Mouse (Mus musculus): ENCODE results near the gene Klk1b4. TPM values are rescaled to one million over a fixed set of nuclear protein-coding genes. Genes with fewer than 3 reads are reported as not detected.
"Not testable (repeated sequence)": the region's sequence is repeated elsewhere in the genome, so short reads cannot be mapped to it uniquely, and the experiment has no call there.

Gene Klk1b4
- total and polyA plus RNA-seq, 2 experiments from 2014 or later: not detected

GRCm38 (mm10) chr7:44208307-44208706, 1.1 kb downstream of the Klk1b4 start:
- no peak overlapping the region for H3K27ac ChIP-seq (ENCODE audit: low read depth)
- DNase-seq (ENCODE audit: low spot score) (no peak), ATAC-seq (ENCODE audit: insufficient read depth, low read depth) (no peak)
- 72% methylated on average over 3 of the region's 3 CpGs for WGBS
- H3K9ac ChIP-seq (replicated peaks; ENCODE audit: low read depth, low read length): no peak overlapping the region
- no peaks in the 10 kb centered on the region for H3K9me3 ChIP-seq (replicated peaks; ENCODE audit: control insufficient read depth, low read length)
- TF ChIP-seq EP300 (IDR thresholded peaks at IDR 0.05; ENCODE audit: low read depth): no peak
- no peak for TF ChIP-seq CTCF (IDR thresholded peaks at IDR 0.05; ENCODE audit: low read depth)
- H3K36me3 ChIP-seq (replicated peaks; ENCODE audit: control insufficient read depth, insufficient read depth, low read length): no peaks in the 10 kb centered on the region
- no peaks in the 10 kb centered on the region for H3K4me1 ChIP-seq (ENCODE audit: control insufficient read depth, insufficient read depth)
- no peak overlapping the region for H3K4me2 ChIP-seq (ENCODE audit: low read depth, low read length)
- 0 out of 2 replicates have a peak, but pooled peaks cover 3% of the 10 kb centered on the region for H3K27me3 ChIP-seq (ENCODE audit: control insufficient read depth, insufficient read depth, low read length)
- no peak overlapping the region for H3K4me3 ChIP-seq (ENCODE audit: low read depth, low read length)

- Histone ChIP-seq H3K4me1 (ENCODE audit: control insufficient read depth, insufficient read depth) (no peaks in the 10 kb centered on the region), H3K9me3 (replicated peaks; ENCODE audit: control insufficient read depth, low read length) (no peaks in the 10 kb centered on the region), H3K4me2 (ENCODE audit: low read depth, low read length) (no peak within 1 kb of the TSS), H3K9ac (replicated peaks; ENCODE audit: low read depth, low read length) (no peak within 1 kb of the TSS), H3K27me3 (ENCODE audit: control insufficient read depth, insufficient read depth, low read length) (no peaks in the 10 kb centered on the region), H3K36me3 (replicated peaks; ENCODE audit: control insufficient read depth, insufficient read depth, low read length) (no peaks in the 10 kb centered on the region), H3K27ac (ENCODE audit: low read depth) (no peak within 1 kb of the TSS), H3K4me3 (ENCODE audit: low read depth, low read length) (no peak within 1 kb of the TSS)
- TF ChIP-seq EP300 (IDR thresholded peaks at IDR 0.05; ENCODE audit: low read depth) (no peak), CTCF (IDR thresholded peaks at IDR 0.05; ENCODE audit: low read depth) (no peak)
- no peak for ATAC-seq (ENCODE audit: insufficient read depth, low read depth)
- WGBS: 57% methylated on average over 1 of the region's 1 CpGs
- DNase-seq (ENCODE audit: low spot score): no peak
These were observed 8.4 kb downstream of the Klk1b4 start, which contains the start of gene Klk1b5 for GRCm38 (mm10) chr7:44215645-44216044. Gene Klk1b5, plus strand, starts transcription at chr7:44215945.

- not testable (repeated sequence) for H3K27ac ChIP-seq (ENCODE audit: low read depth); H3K9ac ChIP-seq (replicated peaks; ENCODE audit: low read depth, low read length); H3K4me2 ChIP-seq (ENCODE audit: low read depth, low read length); H3K4me3 ChIP-seq (ENCODE audit: low read depth, low read length); H3K36me3 ChIP-seq (replicated peaks; ENCODE audit: control insufficient read depth, insufficient read depth, low read length); H3K9me3 ChIP-seq (replicated peaks; ENCODE audit: control insufficient read depth, low read length); DNase-seq (ENCODE audit: low spot score); H3K27me3 ChIP-seq (ENCODE audit: control insufficient read depth, insufficient read depth, low read length); H3K4me1 ChIP-seq (ENCODE audit: control insufficient read depth, insufficient read depth); ATAC-seq (ENCODE audit: insufficient read depth, low read depth)
- 53% methylated on average over 8 of the region's 10 CpGs for WGBS
These were observed 14.4 kb downstream of the Klk1b4 start for GRCm38 (mm10) chr7:44221601-44222000.

GRCm38 (mm10) chr7:44222335-44222734, 15.1 kb downstream of the Klk1b4 start:
- 41% methylated on average over 6 of the region's 6 CpGs for WGBS
- not testable (repeated sequence) for H3K36me3 ChIP-seq (replicated peaks; ENCODE audit: control insufficient read depth, insufficient read depth, low read length); ATAC-seq (ENCODE audit: insufficient read depth, low read depth)

GRCm38 (mm10) chr7:44225076-44225475, 17.8 kb downstream of the Klk1b4 start, which contains the start of gene Klk1:
Gene Klk1, plus strand, starts transcription at chr7:44225360.
- no peak for DNase-seq (ENCODE audit: low spot score)
- no peaks in the 10 kb centered on the region for H3K4me1 ChIP-seq (ENCODE audit: control insufficient read depth, insufficient read depth)
- no peaks in the 10 kb centered on the region for H3K27me3 ChIP-seq (ENCODE audit: control insufficient read depth, insufficient read depth, low read length)
- no peaks in the 10 kb centered on the region for H3K9me3 ChIP-seq (replicated peaks; ENCODE audit: control insufficient read depth, low read length)
- no peak for ATAC-seq (ENCODE audit: insufficient read depth, low read depth)
- no peaks in the 10 kb centered on the region for H3K36me3 ChIP-seq (replicated peaks; ENCODE audit: control insufficient read depth, insufficient read depth, low read length)
- no peak within 1 kb of the TSS for H3K9ac ChIP-seq (replicated peaks; ENCODE audit: low read depth, low read length)
- H3K4me2 ChIP-seq (ENCODE audit: low read depth, low read length): no peak within 1 kb of the TSS
- TF ChIP-seq EP300 (IDR thresholded peaks at IDR 0.05; ENCODE audit: low read depth) (no peak), CTCF (IDR thresholded peaks at IDR 0.05; ENCODE audit: low read depth) (no peak)
- no peak within 1 kb of the TSS for H3K27ac ChIP-seq (ENCODE audit: low read depth)
- WGBS: 50% methylated on average over 1 of the region's 1 CpGs
- H3K4me3 ChIP-seq (ENCODE audit: low read depth, low read length): no peak within 1 kb of the TSS

More at GRCm38 (mm10) chr7:44222335-44222734, 15.1 kb downstream of the Klk1b4 start:
- not testable (repeated sequence) for H3K4me2 ChIP-seq (ENCODE audit: low read depth, low read length); H3K9me3 ChIP-seq (replicated peaks; ENCODE audit: control insufficient read depth, low read length); DNase-seq (ENCODE audit: low spot score); H3K9ac ChIP-seq (replicated peaks; ENCODE audit: low read depth, low read length); H3K4me1 ChIP-seq (ENCODE audit: control insufficient read depth, insufficient read depth); H3K27me3 ChIP-seq (ENCODE audit: control insufficient read depth, insufficient read depth, low read length); H3K27ac ChIP-seq (ENCODE audit: low read depth); H3K4me3 ChIP-seq (ENCODE audit: low read depth, low read length)

GRCm38 (mm10) chr7:44235909-44236308, 28.7 kb downstream of the Klk1b4 start, which contains the start of gene Gm36864:
Gene Gm36864, plus strand, starts transcription at chr7:44236177.
- TF ChIP-seq EP300 (IDR thresholded peaks at IDR 0.05; ENCODE audit: low read depth) (no peak), CTCF (IDR thresholded peaks at IDR 0.05; ENCODE audit: low read depth) (no peak)
- ATAC-seq (ENCODE audit: insufficient read depth, low read depth) (no peak), DNase-seq (ENCODE audit: low spot score) (no peak)
- no peaks in the 10 kb centered on the region for H3K36me3 ChIP-seq (replicated peaks; ENCODE audit: control insufficient read depth, insufficient read depth, low read length)
- H3K4me2 ChIP-seq (ENCODE audit: low read depth, low read length): no peak within 1 kb of the TSS
- no peak within 1 kb of the TSS for H3K4me3 ChIP-seq (ENCODE audit: low read depth, low read length)
- H3K27ac ChIP-seq (ENCODE audit: low read depth): no peak within 1 kb of the TSS
- WGBS: 36% methylated on average over 3 of the region's 3 CpGs
- no peaks in the 10 kb centered on the region for H3K9me3 ChIP-seq (replicated peaks; ENCODE audit: control insufficient read depth, low read length)
- no peaks in the 10 kb centered on the region for H3K27me3 ChIP-seq (ENCODE audit: control insufficient read depth, insufficient read depth, low read length)
- H3K4me1 ChIP-seq (ENCODE audit: control insufficient read depth, insufficient read depth): no peaks in the 10 kb centered on the region
- no peak within 1 kb of the TSS for H3K9ac ChIP-seq (replicated peaks; ENCODE audit: low read depth, low read length)
